Comparison of ENCODE assay signal across 10 mouse cellular contexts in genomic region chr11:118957070-118957471, GRCm38 (mm10). TPM values are rescaled to one million over a fixed set of nuclear protein-coding genes. Genes with fewer than 3 reads are reported as not detected.
A peak's percentile ranks its signal among the peaks of the same experiment; 100 is the strongest.
DNase-seq lines count a peak whose midpoint lies in the region; ATAC-seq and TF ChIP-seq lines count a peak whose summit lies in the region.
"Had no signal": no experiment of that assay in that cellular context is flagged by ENCODE, and none has a peak within 500 bp of the region (broad histone marks: within the 10 kb centered on the region; RNA-seq: fewer than 3 reads in every experiment).

No protein-coding gene starts in this region.

- no peaks in the 10 kb centered on the region for H3K36me3 ChIP-seq in hindbrain, postnatal 0 days (ENCODE audit: insufficient read depth, low read length)
- H3K36me3 ChIP-seq in midbrain, embryonic 12.5 days = no peaks in the 10 kb centered on the region
- H3K36me3 ChIP-seq: limb, embryonic 12.5 days; stomach, embryonic 15.5 days had no signal

- ATAC-seq in hindbrain, postnatal 0 days = peak; percentile 69
- no peak for ATAC-seq in midbrain, embryonic 12.5 days (ENCODE audit: low FRiP score, low read depth)

- H3K4me3 ChIP-seq in hindbrain, postnatal 0 days (ENCODE audit: low read length) = no peak overlapping the region
- H3K4me3 ChIP-seq in midbrain, embryonic 12.5 days = no peak overlapping the region
- H3K4me3 ChIP-seq: limb, embryonic 12.5 days; stomach, embryonic 15.5 days had no signal

- H3K9ac ChIP-seq in hindbrain, postnatal 0 days (replicated peaks; ENCODE audit: low read length) = no peak overlapping the region
- no peak overlapping the region for H3K9ac ChIP-seq in midbrain, embryonic 12.5 days (replicated peaks)
- H3K9ac ChIP-seq: limb, embryonic 12.5 days; stomach, embryonic 15.5 days had no signal

- no peak for TF ChIP-seq CTCF in hindbrain, postnatal 0 days (IDR thresholded peaks at IDR 0.05; ENCODE audit: low read depth)

- H3K4me2 ChIP-seq in hindbrain, postnatal 0 days (ENCODE audit: low read depth, low read length) = peak overlapping the region; percentile 19; the same call in 1 of the 2 replicates
- H3K4me2 ChIP-seq in midbrain, embryonic 12.5 days (replicated peaks) = no peak overlapping the region
- H3K4me2 ChIP-seq: limb, embryonic 12.5 days; stomach, embryonic 15.5 days had no signal

- DNase-seq in adrenal gland, postnatal 14 days = peak; percentile 23
- no peak for DNase-seq in adrenal gland, adult 18-20 months (ENCODE audit: low spot score in 2 of 2)
- peak; percentile 81 to 89 for DNase-seq in cerebellum, adult 18-20 months
- peak; percentile 30 to 50 for DNase-seq in gastrocnemius, adult 8-10 months (ENCODE audit: low spot score in 2 of 2)
- peak; percentile 86 for DNase-seq in hindbrain, postnatal 0 days (ENCODE audit: low spot score)
- DNase-seq in embryo, embryonic 10 days (ENCODE audit: low spot score) = no peak
- no peak for DNase-seq in adipocyte (ENCODE audit: low spot score)

- no peaks in the 10 kb centered on the region for H3K27me3 ChIP-seq in hindbrain, postnatal 0 days (ENCODE audit: insufficient read depth, low read length)
- peaks cover 10% of the 10 kb centered on the region; the same call in 1 of the 2 replicates for H3K27me3 ChIP-seq in midbrain, embryonic 12.5 days
- H3K27me3 ChIP-seq: stomach, embryonic 15.5 days had no signal

- H3K4me1 ChIP-seq in hindbrain, postnatal 0 days (ENCODE audit: insufficient read depth, low read length) = peaks cover 22% of the 10 kb centered on the region; the same call in 1 of the 2 replicates
- H3K4me1 ChIP-seq in midbrain, embryonic 12.5 days = peaks cover 46% of the 10 kb centered on the region
- H3K4me1 ChIP-seq: stomach, embryonic 15.5 days had no signal

- H3K9me3 ChIP-seq in hindbrain, postnatal 0 days (ENCODE audit: low read length) = no peaks in the 10 kb centered on the region
- no peaks in the 10 kb centered on the region for H3K9me3 ChIP-seq in midbrain, embryonic 12.5 days
- H3K9me3 ChIP-seq: limb, embryonic 12.5 days; stomach, embryonic 15.5 days had no signal

- WGBS in hindbrain, postnatal 0 days = 20% methylated on average over 14 of the region's 14 CpGs
- WGBS in midbrain, embryonic 12.5 days = 57% methylated on average over 14 of the region's 14 CpGs

- peak overlapping the region; percentile 45; the same call in 1 of the 2 replicates for H3K27ac ChIP-seq in hindbrain, postnatal 0 days
- 0 out of 2 replicates have a peak overlapping the region, but pooled peaks have one; percentile 8 for H3K27ac ChIP-seq in midbrain, embryonic 12.5 days (replicated peaks)
- H3K27ac ChIP-seq: limb, embryonic 12.5 days; stomach, embryonic 15.5 days had no signal

RNA-seq across cellular contexts. Expression of gene Enpp7, which starts 30.9 kb away (rescaled TPM):
- total RNA-seq in adrenal gland, postnatal 14 days (2021) = not detected in 2 replicates
- not detected for total RNA-seq in adrenal gland, adult 18-20 months (2021)
- total RNA-seq in gastrocnemius, adult 8-10 months (2022) = not detected
- not detected in 2 replicates for total RNA-seq in hindbrain, postnatal 0 days (2014; rRNA removed)
- not detected in 2 replicates for polyA plus RNA-seq in hindbrain, postnatal 0 days (2015; fragmentation: Nextera tagmentation; extraction: Ambion mirVana)
- polyA plus RNA-seq in midbrain, embryonic 12.5 days (2016; fragmentation: Nextera tagmentation; extraction: Ambion mirVana) = not detected in 2 replicates
- polyA plus RNA-seq: limb, embryonic 12.5 days; stomach, embryonic 15.5 days had no signal

RNA-seq across cellular contexts. Expression of gene Rbfox3, which starts 45.7 kb away (rescaled TPM):
- total RNA-seq in adrenal gland, postnatal 14 days (2021) = 4.6 and 5.0 TPM in 2 replicates
- 1 to 10 TPM; 3.7 to 5.0 TPM for total RNA-seq in adrenal gland, adult 18-20 months (2021)
- total RNA-seq in gastrocnemius, adult 8-10 months (2022) = under 1 TPM in 1 of 4 experiments, not detected in 3; 0.20 TPM
- total RNA-seq in hindbrain, postnatal 0 days (2014; rRNA removed) = 50.0 and 52.6 TPM in 2 replicates
- 75.5 and 76.8 TPM in 2 replicates for polyA plus RNA-seq in hindbrain, postnatal 0 days (2015; fragmentation: Nextera tagmentation; extraction: Ambion mirVana)
- polyA plus RNA-seq in midbrain, embryonic 12.5 days (2016; fragmentation: Nextera tagmentation; extraction: Ambion mirVana) = 16.0 and 17.0 TPM in 2 replicates

Comparison
In these comparisons a context has a peak if more than half of its experiments do, and no peak if none do; other contexts are left out.
1. DNase-seq: peak in adrenal gland, postnatal 14 days (single experiment), cerebellum, adult 18-20 months (2 of 2), gastrocnemius, adult 8-10 months (2 of 2) and hindbrain, postnatal 0 days (single experiment); none in adrenal gland, adult 18-20 months (0 of 2), embryo, embryonic 10 days (single experiment) and adipocyte (single experiment).